Comparison of ENCODE assay signal across 12 mouse cellular contexts in genomic region chr2:74409856-74410404, GRCm38 (mm10).
DNase-seq lines count a peak whose midpoint lies in the region; ATAC-seq and TF ChIP-seq lines count a peak whose summit lies in the region.
"Had no signal": no experiment of that assay in that cellular context is flagged by ENCODE, and none has a peak within 500 bp of the region (broad histone marks: within the 10 kb centered on the region; RNA-seq: fewer than 3 reads in every experiment).

No protein-coding gene starts in this region.

- peak; percentile 66 to 69 for DNase-seq in heart, postnatal 10 days
- peak; percentile 77 for DNase-seq in brain, adult 2 months (ENCODE audit: low read depth, low spot score)
- peak; percentile 30 to 63 for DNase-seq in heart, postnatal 14 days
- DNase-seq in lung, postnatal 14 days = peak; percentile 54
- DNase-seq in adipocyte (ENCODE audit: low spot score) = no peak
- no peak for DNase-seq in cerebellum, adult 2 months
- DNase-seq in midbrain, embryonic 11.5 days (ENCODE audit: low spot score, missing footprints) = no peak
- DNase-seq: adrenal gland, postnatal 25 days had no signal

- H3K27me3 ChIP-seq in heart, embryonic 12.5 days (replicated peaks) = no peaks in the 10 kb centered on the region
- no peaks in the 10 kb centered on the region for H3K27me3 ChIP-seq in cerebellum, adult 2 months (ENCODE audit: control insufficient read depth, insufficient read depth, low read length)
- no peaks in the 10 kb centered on the region for H3K27me3 ChIP-seq in midbrain, embryonic 11.5 days (ENCODE audit: control insufficient read depth, insufficient read depth, low read length)
- H3K27me3 ChIP-seq: midbrain, embryonic 15.5 days had no signal

- TF ChIP-seq CTCF in cerebellum, adult 2 months (IDR thresholded peaks at IDR 0.05; ENCODE audit: borderline replicate concordance, insufficient read depth, low read depth, low read length) = no peak

- no peak overlapping the region for H3K4me3 ChIP-seq in heart, embryonic 12.5 days
- no peak overlapping the region for H3K4me3 ChIP-seq in cerebellum, adult 2 months (replicated peaks; ENCODE audit: insufficient read depth, low read depth, low read length)
- no peak overlapping the region for H3K4me3 ChIP-seq in midbrain, embryonic 11.5 days (ENCODE audit: low read depth, low read length)
- H3K4me3 ChIP-seq: forebrain, embryonic 12.5 days; hindbrain, embryonic 10.5 days; midbrain, embryonic 15.5 days had no signal

- no peaks in the 10 kb centered on the region; the same call in 1 of the 2 replicates for H3K9me3 ChIP-seq in heart, embryonic 12.5 days (replicated peaks)
- H3K9me3 ChIP-seq in midbrain, embryonic 11.5 days (ENCODE audit: control insufficient read depth, low read length) = no peaks in the 10 kb centered on the region
- H3K9me3 ChIP-seq: forebrain, embryonic 12.5 days; hindbrain, embryonic 10.5 days; midbrain, embryonic 15.5 days had no signal

- intact Hi-C loops in heart, postnatal 10 days (cut with DNase I) = no loop called here
- intact Hi-C loops in heart, postnatal 14 days (cut with DNase I) = no loop called here

- H3K9ac ChIP-seq in heart, embryonic 12.5 days = no peak overlapping the region
- H3K9ac ChIP-seq in midbrain, embryonic 11.5 days (ENCODE audit: low read length) = no peak overlapping the region
- H3K9ac ChIP-seq: forebrain, embryonic 12.5 days; midbrain, embryonic 15.5 days had no signal

- 72% methylated on average over 4 of the region's 4 CpGs for WGBS in heart, embryonic 12.5 days
- WGBS in cerebellum, adult 2 months = 70% methylated on average over 4 of the region's 4 CpGs
- WGBS in midbrain, embryonic 11.5 days = 91% methylated on average over 4 of the region's 4 CpGs

- no peak for TF ChIP-seq POLR2A in cerebellum, adult 2 months (IDR thresholded peaks at IDR 0.05; ENCODE audit: borderline replicate concordance, insufficient read depth, low read length)

- H3K36me3 ChIP-seq in heart, embryonic 12.5 days = no peaks in the 10 kb centered on the region
- H3K36me3 ChIP-seq in midbrain, embryonic 11.5 days (ENCODE audit: control insufficient read depth, insufficient read depth, low read length) = no peaks in the 10 kb centered on the region
- H3K36me3 ChIP-seq: forebrain, embryonic 12.5 days; hindbrain, embryonic 10.5 days; midbrain, embryonic 15.5 days had no signal

- no peak overlapping the region for H3K4me2 ChIP-seq in heart, embryonic 12.5 days
- H3K4me2 ChIP-seq in midbrain, embryonic 11.5 days = no peak overlapping the region
- H3K4me2 ChIP-seq: forebrain, embryonic 12.5 days; midbrain, embryonic 15.5 days had no signal

- ATAC-seq in heart, embryonic 12.5 days (ENCODE audit: insufficient number of reproducible peaks, low FRiP score) = no peak
- ATAC-seq in midbrain, embryonic 11.5 days (ENCODE audit: low FRiP score) = no peak
- ATAC-seq: midbrain, embryonic 15.5 days had no signal

- H3K4me1 ChIP-seq in heart, embryonic 12.5 days (replicated peaks) = peaks cover 5% of the 10 kb centered on the region
- H3K4me1 ChIP-seq in cerebellum, adult 2 months (ENCODE audit: control insufficient read depth, insufficient read depth, low read length) = no peaks in the 10 kb centered on the region
- H3K4me1 ChIP-seq in midbrain, embryonic 11.5 days (ENCODE audit: control insufficient read depth, insufficient read depth, low read length) = peaks cover 3% of the 10 kb centered on the region; the same call in 1 of the 2 replicates
- H3K4me1 ChIP-seq: midbrain, embryonic 15.5 days had no signal

- no peak overlapping the region for H3K27ac ChIP-seq in heart, embryonic 12.5 days (ENCODE audit: poor library complexity, severe bottlenecking)
- no peak overlapping the region for H3K27ac ChIP-seq in cerebellum, adult 2 months (ENCODE audit: insufficient read depth, low read length)
- no peak overlapping the region for H3K27ac ChIP-seq in midbrain, embryonic 11.5 days (ENCODE audit: low read depth, low read length)
- H3K27ac ChIP-seq: forebrain, embryonic 12.5 days; hindbrain, embryonic 10.5 days; midbrain, embryonic 15.5 days had no signal

Comparison
In these comparisons a context has a peak if more than half of its experiments do, and no peak if none do; other contexts are left out.
1. DNase-seq: peak in heart, postnatal 10 days (2 of 2), brain, adult 2 months (single experiment), heart, postnatal 14 days (2 of 2) and lung, postnatal 14 days (single experiment); none in adipocyte (single experiment), cerebellum, adult 2 months (0 of 2) and midbrain, embryonic 11.5 days (single experiment).